Comparison of ENCODE assay signal across 9 mouse cellular contexts in genomic region chr6:91729677-91730127, GRCm38 (mm10). TPM values are rescaled to one million over a fixed set of nuclear protein-coding genes. Genes with fewer than 3 reads are reported as not detected.
DNase-seq lines count a peak whose midpoint lies in the region; ATAC-seq lines count a peak whose summit lies in the region.
"Had no signal": no experiment of that assay in that cellular context is flagged by ENCODE, and none has a peak within 500 bp of the region (broad histone marks: within the 10 kb centered on the region; RNA-seq: fewer than 3 reads in every experiment).

No protein-coding gene starts in this region.

- H3K27ac ChIP-seq in midbrain, embryonic 12.5 days (replicated peaks), result peak overlapping the region; percentile 85
- peak overlapping the region; percentile 94 for H3K27ac ChIP-seq in stomach, embryonic 16.5 days (ENCODE audit: low read length)

- no peaks in the 10 kb centered on the region for H3K27me3 ChIP-seq in midbrain, embryonic 12.5 days
- no peaks in the 10 kb centered on the region for H3K27me3 ChIP-seq in stomach, embryonic 16.5 days (ENCODE audit: control insufficient read depth, insufficient read depth, low read length)

- H3K4me1 ChIP-seq in midbrain, embryonic 12.5 days, result peaks cover 34% of the 10 kb centered on the region
- H3K4me1 ChIP-seq in stomach, embryonic 16.5 days (ENCODE audit: control insufficient read depth, insufficient read depth, low read length), result peaks cover 30% of the 10 kb centered on the region

- H3K4me3 ChIP-seq in midbrain, embryonic 12.5 days, result no peak overlapping the region
- H3K4me3 ChIP-seq in stomach, embryonic 16.5 days (replicated peaks; ENCODE audit: low read length), result no peak overlapping the region
- H3K4me3 ChIP-seq: myocyte had no signal

- peak overlapping the region; percentile 6; the same call in 1 of the 2 replicates for H3K4me2 ChIP-seq in midbrain, embryonic 12.5 days (replicated peaks)
- H3K4me2 ChIP-seq in stomach, embryonic 16.5 days (ENCODE audit: low read depth, low read length), result no peak overlapping the region

- H3K9me3 ChIP-seq in midbrain, embryonic 12.5 days, result no peaks in the 10 kb centered on the region
- no peaks in the 10 kb centered on the region for H3K9me3 ChIP-seq in stomach, embryonic 16.5 days (replicated peaks; ENCODE audit: control insufficient read depth, low read length)

- peak; percentile 66 for DNase-seq in right cerebral cortex, adult 18-20 months
- no peak for DNase-seq in right cerebral cortex, postnatal 25 days
- peak; percentile 41 to 56 for DNase-seq in frontal cortex, postnatal 14 days (ENCODE audit: low spot score in 2 of 2)
- peak; percentile 89 for DNase-seq in heart, postnatal 4 days
- peak; percentile 42 to 65 for DNase-seq in layer of hippocampus, adult 18-20 months (ENCODE audit: low spot score in 2 of 2)

- peak; percentile 72 for ATAC-seq in midbrain, embryonic 12.5 days (ENCODE audit: low FRiP score, low read depth)
- ATAC-seq in stomach, embryonic 16.5 days (ENCODE audit: insufficient read depth, low FRiP score), result peak; percentile 88
- ATAC-seq in monocyte, adult 5-6 weeks (replicated peaks; ENCODE audit: insufficient number of reproducible peaks, low FRiP score, low TSS enrichment, poor library complexity, severe bottlenecking), result no peak

- peaks cover 62% of the 10 kb centered on the region for H3K36me3 ChIP-seq in midbrain, embryonic 12.5 days
- H3K36me3 ChIP-seq in stomach, embryonic 16.5 days (ENCODE audit: control insufficient read depth, insufficient read depth, low read length), result peaks cover 10% of the 10 kb centered on the region

- WGBS in midbrain, embryonic 12.5 days, result 7% methylated on average over 12 of the region's 12 CpGs
- WGBS in stomach, embryonic 16.5 days, result 15% methylated on average over 12 of the region's 12 CpGs

- H3K9ac ChIP-seq in midbrain, embryonic 12.5 days (replicated peaks), result peak overlapping the region; percentile 32; the same call in 1 of the 2 replicates
- H3K9ac ChIP-seq in stomach, embryonic 16.5 days (ENCODE audit: low read length), result peak overlapping the region; percentile 44; the same call in 1 of the 2 replicates

RNA-seq across cellular contexts. Expression of gene Slc6a6, which starts 45.8 kb away (rescaled TPM):
- total RNA-seq in heart, postnatal 4 days (2021), result 100 to 1,000 TPM; 142 to 158 TPM
- total RNA-seq in layer of hippocampus, adult 18-20 months (2021), result 100 to 1,000 TPM; 115 to 116 TPM
- polyA plus RNA-seq in midbrain, embryonic 12.5 days (2016; fragmentation: Nextera tagmentation; extraction: Ambion mirVana), result 69.4 and 82.8 TPM in 2 replicates
- 54.4 and 59.5 TPM in 2 replicates for polyA plus RNA-seq in stomach, embryonic 16.5 days (2015; fragmentation: Nextera tagmentation; extraction: Ambion mirVana)
- total RNA-seq in monocyte, adult 5-6 weeks (2017), result 63.2 to 87.6 TPM (median 76.2 TPM) in 3 replicates
